Mouse (Mus musculus) ES-Bruce4 (cell line): ENCODE measurements around the gene Mroh8.

Source experiments
- CTCF ChIP-seq: IDR thresholded peaks from one replicate; pipeline ENCODE4 v1.8.1; 2011; ENCODE audit warnings: low read depth, low read length
- POLR2A ChIP-seq: IDR thresholded peaks from one replicate; pipeline ENCODE4 v1.8.1; 2011; ENCODE audit warnings: low read length; ENCODE audit not compliant: insufficient read depth

DNA sequence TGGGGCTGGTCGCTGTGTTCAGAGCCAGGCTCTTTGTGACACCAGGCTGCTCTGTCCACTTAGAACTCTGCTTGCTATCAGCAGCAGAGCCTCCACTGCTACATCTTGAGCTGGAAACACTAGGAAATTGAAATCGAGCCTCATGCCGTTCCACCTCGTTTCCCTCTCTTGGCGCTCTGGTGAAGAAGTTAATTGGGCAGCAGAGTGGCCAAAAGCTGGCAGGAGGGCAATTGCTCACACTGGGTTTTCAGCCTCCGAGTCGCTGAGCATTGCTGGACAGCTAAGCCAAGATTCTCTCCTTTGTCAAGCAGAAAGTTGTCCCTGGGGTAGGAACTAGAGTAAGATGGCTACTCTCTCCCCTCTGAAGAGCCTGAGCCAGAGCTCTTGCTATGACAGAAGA, 35.0 kb upstream of the Mroh8 start:
- TF ChIP-seq POLR2A (no peak), CTCF (no peak)
